Mouse (Mus musculus) urinary bladder, postnatal 0 days (tissue): ENCODE measurements around the gene Skiv2l. TPM values are rescaled to one million over a fixed set of nuclear protein-coding genes. Genes with fewer than 3 reads are reported as not detected.

Experiments
- microRNA-seq: library from miRNA; unstranded; fragments of <30 nt; microRNA quantifications from one replicate; pipeline ENCODE4, GENCODE M21; 2016
- polyA plus RNA-seq: library from polyadenylated mRNA; unstranded; fragments of >200 nt; fragmentation: Nextera tagmentation; extraction: Ambion mirVana; gene quantifications from 2 replicates; pipeline ENCODE4 v1.2.1, GENCODE M21; 2015

Gene Skiv2l
- polyA plus RNA-seq: 25.2 and 29.7 TPM in 2 replicates

DNA sequence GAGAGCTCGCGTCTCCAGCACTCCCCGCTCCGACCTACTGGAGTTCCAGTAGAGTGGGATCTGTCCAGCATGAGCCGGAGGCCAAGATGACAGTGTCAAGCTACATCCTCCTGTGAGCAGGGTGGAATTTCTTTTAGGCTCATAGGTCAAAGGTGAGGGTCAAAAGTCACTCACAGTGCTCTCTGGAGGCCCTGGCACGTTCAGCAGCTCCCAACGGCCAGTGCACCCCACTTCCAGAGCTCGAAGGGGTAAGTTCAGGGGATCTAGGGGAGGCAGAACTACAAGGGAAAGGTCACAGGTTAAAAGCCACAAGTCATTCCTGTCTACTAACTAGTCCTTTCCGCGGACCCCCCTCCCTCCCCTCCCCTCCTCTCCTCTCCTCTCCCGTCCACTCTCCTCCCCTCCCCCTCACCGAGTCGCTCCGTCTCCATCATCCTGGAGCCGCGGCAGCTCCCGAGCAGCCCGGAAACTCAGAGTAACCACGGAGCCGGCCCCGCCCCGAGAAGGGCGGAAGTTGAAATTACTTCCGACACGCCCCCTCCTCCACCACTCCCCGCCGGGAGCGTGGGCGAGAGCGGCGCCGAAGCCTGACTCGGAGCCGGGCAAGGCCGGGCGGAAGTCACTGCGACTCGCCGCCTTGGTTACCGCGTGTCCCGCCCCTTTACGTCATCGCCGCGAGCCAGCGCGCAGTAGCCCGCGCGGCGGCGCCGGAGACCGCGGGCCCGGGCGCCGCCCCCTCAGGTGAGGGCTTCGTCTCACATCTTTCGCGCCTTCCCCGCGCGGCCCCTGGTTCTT, at the start of gene Skiv2l, which contains the start of gene Nelfe:
Gene Skiv2l, minus strand, starts transcription at position 489 of the 795 bp plus-strand sequence.
Gene Nelfe, plus strand, starts transcription at position 670 of the 795 bp plus-strand sequence.

DNA sequence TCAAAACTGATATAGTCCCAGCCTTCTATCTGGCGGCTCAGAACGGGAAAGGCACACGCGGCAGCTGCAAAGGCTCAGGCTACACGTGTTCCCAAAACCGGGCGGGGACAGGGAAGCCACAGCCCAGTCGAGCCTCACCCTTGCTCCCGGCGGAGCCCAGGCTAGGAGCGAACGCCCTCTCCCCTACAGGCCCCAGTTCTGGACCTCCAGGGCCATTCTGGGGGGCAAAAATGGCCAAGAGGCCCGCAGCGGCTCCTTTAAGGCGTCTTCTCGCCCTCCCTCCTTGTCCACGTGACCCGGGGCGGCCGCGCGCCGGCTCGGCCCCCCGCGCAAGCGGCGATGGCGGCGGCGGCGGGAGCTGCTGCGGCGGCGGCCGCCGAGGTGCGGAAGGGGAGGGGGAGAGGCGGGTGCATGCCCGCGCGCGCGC, 48.2 kb upstream of the Skiv2l start, which contains the start of the genes C2 and Ehmt2:
Gene C2, minus strand, starts transcription at position 106 of the 427 bp plus-strand sequence.
Gene Ehmt2, plus strand, starts transcription at position 310 of the 427 bp plus-strand sequence.

DNA sequence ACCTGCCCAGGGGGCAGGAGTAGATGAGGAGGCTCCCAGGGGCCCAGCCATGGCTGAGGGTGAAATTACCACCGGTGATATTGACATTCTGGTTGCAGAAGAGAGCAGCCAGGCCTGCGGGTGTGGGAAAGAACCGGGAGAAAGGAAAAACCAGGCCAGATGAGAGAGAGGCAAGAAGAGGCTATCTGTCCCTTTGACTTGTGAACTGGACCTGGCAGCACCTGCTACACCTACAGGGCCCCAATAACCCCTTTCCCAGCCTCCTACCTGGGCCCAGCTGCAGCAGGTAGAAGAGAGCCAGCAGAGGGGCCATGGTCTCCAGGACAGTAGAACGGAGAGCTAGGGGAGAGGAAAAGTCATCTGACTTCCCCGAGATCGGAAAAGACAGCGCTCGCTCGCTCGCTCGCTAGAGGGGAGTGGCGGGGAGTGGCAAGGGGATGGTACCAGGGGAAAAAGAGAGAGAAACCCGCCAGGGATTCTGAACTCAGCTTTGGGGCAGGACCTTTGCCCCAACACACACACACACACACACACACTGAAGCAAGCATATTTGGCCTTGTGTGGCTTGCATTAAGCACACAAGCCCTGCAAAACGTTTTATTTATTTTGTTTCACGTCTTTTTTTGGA, 31.8 kb upstream of the Skiv2l start, which contains the start of gene Gm20547:
Gene Gm20547, minus strand, starts transcription at position 360 of the 628 bp plus-strand sequence.

DNA sequence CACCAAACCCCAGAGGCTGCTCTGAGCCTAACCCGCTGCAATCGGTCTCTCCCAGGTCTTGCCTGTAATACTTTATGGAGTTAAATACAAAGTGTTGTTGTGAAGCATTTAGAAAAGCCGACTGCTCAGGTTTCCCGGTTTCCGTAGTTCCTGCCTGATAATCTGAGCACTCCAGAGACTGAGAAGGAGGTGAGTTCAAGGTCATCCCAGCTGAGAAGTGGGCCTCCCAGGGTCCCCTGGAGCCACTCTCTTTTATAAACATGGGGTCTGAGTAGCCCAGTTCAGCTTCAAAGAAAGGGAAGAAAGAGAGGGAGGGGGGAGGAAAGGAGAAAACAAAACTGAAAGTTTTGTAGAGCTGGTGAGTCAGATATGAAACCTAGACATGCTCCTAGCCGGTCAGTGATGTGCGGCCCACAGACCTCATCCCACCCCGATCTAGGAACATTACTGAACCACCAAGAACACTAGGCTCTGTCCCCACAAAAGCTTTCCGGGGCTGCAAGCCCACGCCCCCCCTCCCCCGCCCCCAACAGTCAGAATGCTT, 29.4 kb upstream of the Skiv2l start, which contains the start of gene Zbtb12:
Gene Zbtb12, plus strand, starts transcription at position 148 of the 544 bp plus-strand sequence.

DNA sequence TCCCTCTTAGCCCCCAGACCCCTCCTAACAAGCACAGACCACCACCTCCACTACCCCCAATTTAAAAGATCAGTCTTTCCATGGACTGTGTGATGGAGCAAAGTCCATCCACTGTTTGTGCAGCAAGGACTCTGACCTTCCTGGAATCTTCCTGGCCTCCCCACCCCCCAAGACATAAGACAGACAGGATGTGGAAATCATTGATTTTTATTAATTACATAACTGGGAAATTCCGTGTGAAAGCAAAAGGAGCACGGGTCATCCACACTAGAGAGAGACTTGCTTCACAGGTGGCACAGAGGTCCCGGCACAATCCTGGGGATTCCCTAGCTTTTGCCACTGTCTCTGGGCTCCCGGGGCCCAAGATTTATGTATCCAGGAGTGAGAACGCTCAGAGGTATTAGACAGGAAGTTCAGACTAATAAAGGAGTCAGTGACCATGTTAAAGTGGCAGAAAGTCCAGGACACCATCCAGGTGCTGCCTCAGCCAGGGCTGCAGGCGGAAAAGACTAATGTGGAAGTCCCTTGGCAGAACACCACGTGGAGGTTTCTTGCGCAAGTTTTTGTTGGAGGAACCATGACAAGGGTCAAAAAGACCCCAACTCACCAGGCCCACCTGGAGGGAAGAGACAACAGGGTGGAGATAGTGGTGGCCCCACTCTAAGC, 12.5 kb upstream of the Skiv2l start, which contains the start of gene Cfb:
Gene Cfb, minus strand, starts transcription at position 103 of the 666 bp plus-strand sequence.

DNA sequence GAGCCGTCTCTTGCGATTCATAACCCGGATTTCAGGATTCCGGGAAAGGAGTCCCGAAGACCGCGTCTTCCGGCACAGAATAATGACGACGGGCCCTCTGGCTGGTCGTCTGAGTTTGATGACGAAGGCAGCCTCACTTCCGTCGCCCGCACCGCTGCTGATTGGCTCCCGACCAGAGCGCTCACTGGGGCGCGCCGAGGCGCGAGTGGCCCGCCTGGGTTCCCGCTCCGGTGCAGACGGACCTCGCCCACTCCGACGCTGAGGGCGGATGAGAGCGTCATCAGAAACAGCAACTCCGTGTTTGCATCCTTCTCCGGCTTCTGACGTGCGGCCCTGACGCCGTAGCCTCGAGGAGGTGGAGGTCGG, 13.2 kb downstream of the Skiv2l start, which contains the start of the genes Stk19 and Dxo:
Gene Stk19, minus strand, starts transcription at position 90 of the 366 bp plus-strand sequence.
Gene Dxo, plus strand, starts transcription at position 164 of the 366 bp plus-strand sequence.

DNA sequence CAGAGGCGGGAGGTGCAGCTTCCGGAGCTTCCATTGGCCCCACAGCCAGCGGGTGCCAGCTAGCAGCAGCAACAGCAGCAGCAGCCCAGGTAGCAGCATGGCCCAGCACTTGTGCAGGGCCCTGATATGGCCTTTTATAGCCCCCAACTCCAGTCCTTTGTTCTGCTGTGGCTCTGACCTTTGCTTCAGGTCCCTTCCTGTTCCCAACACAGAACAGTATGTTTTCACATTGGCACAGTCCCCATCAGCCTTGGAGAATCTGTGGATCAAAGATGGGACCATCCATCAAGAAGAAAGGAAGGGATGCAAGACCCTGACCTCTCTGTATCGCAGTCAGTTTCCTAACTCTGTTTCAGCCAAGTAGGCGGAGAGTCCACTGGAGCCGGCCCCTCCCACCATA, 45.7 kb downstream of the Skiv2l start, which contains the start of gene Cyp21a1:
Gene Cyp21a1, minus strand, starts transcription at position 261 of the 400 bp plus-strand sequence.

Small RNA genes within 50 kb of the gene (microRNA-seq; reads per million reads assigned to microRNA genes)
- gene Mir6970 (not detected), gene Mir6971 (2.2 reads per million), gene Mir6972 (not detected)

Other genes with a start within 250 kb of the Skiv2l start
- 60.2 and 63.2 TPM in 2 replicates for gene Rnf5, start 246.5 kb downstream of the Skiv2l start, polyA plus RNA-seq
- 38.4 and 38.6 TPM in 2 replicates for gene Agpat1, start 245.9 kb downstream of the Skiv2l start, polyA plus RNA-seq
- gene Egfl8, start 234.2 kb downstream of the Skiv2l start, polyA plus RNA-seq: 3.3 and 4.4 TPM in 2 replicates
- 24.8 and 24.9 TPM in 2 replicates for gene Ppt2, start 221.7 kb downstream of the Skiv2l start, polyA plus RNA-seq
- gene Prrt1, start 220.7 kb downstream of the Skiv2l start, polyA plus RNA-seq: 1.0 and 1.1 TPM in 2 replicates
- 10.7 and 11.7 TPM in 2 replicates for gene Fkbpl, start 205.4 kb downstream of the Skiv2l start, polyA plus RNA-seq
- 42.0 and 42.9 TPM in 2 replicates for gene Atf6b, start 203.1 kb downstream of the Skiv2l start, polyA plus RNA-seq
- 5.9 and 6.1 TPM in 2 replicates for gene Tnxb, start 179.7 kb downstream of the Skiv2l start, polyA plus RNA-seq
- 6.9 and 10.8 TPM in 2 replicates for gene C4b, start 106.3 kb downstream of the Skiv2l start, polyA plus RNA-seq
- gene Cyp21a1, start 45.6 kb downstream of the Skiv2l start, polyA plus RNA-seq: not detected in 2 replicates
- 22.1 and 24.9 TPM in 2 replicates for gene Stk19, start 13.3 kb downstream of the Skiv2l start, polyA plus RNA-seq
- gene Dxo, start 13.2 kb downstream of the Skiv2l start, polyA plus RNA-seq: 25.1 and 25.6 TPM in 2 replicates
- 50.7 and 59.0 TPM in 2 replicates for gene Nelfe, start 181 bp upstream of the Skiv2l start, polyA plus RNA-seq
- gene Cfb, start 12.3 kb upstream of the Skiv2l start, polyA plus RNA-seq: 15.6 and 19.3 TPM in 2 replicates
- 0.53 and 0.86 TPM in 2 replicates for gene Zbtb12, start 29.3 kb upstream of the Skiv2l start, polyA plus RNA-seq
- gene Gm20547, start 31.8 kb upstream of the Skiv2l start, polyA plus RNA-seq: not detected in 2 replicates
- gene C2, start 48.1 kb upstream of the Skiv2l start, polyA plus RNA-seq: 8.9 and 9.3 TPM in 2 replicates
- gene Ehmt2, start 48.3 kb upstream of the Skiv2l start, polyA plus RNA-seq: 25.2 and 27.2 TPM in 2 replicates
- 2.6 and 3.3 TPM in 2 replicates for gene Slc44a4, start 64.3 kb upstream of the Skiv2l start, polyA plus RNA-seq
- gene Neu1, start 81.0 kb upstream of the Skiv2l start, polyA plus RNA-seq: 23.2 and 28.5 TPM in 2 replicates
- gene Hspa1b, start 109.0 kb upstream of the Skiv2l start, polyA plus RNA-seq: 4.5 and 5.2 TPM in 2 replicates
- not detected in 2 replicates for gene Gm20481, start 119.7 kb upstream of the Skiv2l start, polyA plus RNA-seq
- 36.7 and 39.4 TPM in 2 replicates for gene Hspa1a, start 121.9 kb upstream of the Skiv2l start, polyA plus RNA-seq
- gene Hspa1l, start 122.5 kb upstream of the Skiv2l start, polyA plus RNA-seq: 0.16 and 0.25 TPM in 2 replicates
- 82.1 and 83.5 TPM in 2 replicates for gene Lsm2, start 131.7 kb upstream of the Skiv2l start, polyA plus RNA-seq
- 42.0 and 44.7 TPM in 2 replicates for gene Vars, start 150.8 kb upstream of the Skiv2l start, polyA plus RNA-seq
- 0.19 and 0.24 TPM in 2 replicates for gene Vwa7, start 166.4 kb upstream of the Skiv2l start, polyA plus RNA-seq
- 1.3 and 1.7 TPM in 2 replicates for gene Sapcd1, start 177.8 kb upstream of the Skiv2l start, polyA plus RNA-seq
- gene Msh5, start 196.5 kb upstream of the Skiv2l start, polyA plus RNA-seq: 0.88 and 1.3 TPM in 2 replicates
- gene Clic1, start 199.8 kb upstream of the Skiv2l start, polyA plus RNA-seq: 240 and 276 TPM in 2 replicates
- 118 and 126 TPM in 2 replicates for gene Ddah2, start 208.8 kb upstream of the Skiv2l start, polyA plus RNA-seq
- gene Ly6g6c, start 215.2 kb upstream of the Skiv2l start, polyA plus RNA-seq: 0.45 and 0.58 TPM in 2 replicates
- gene Mpig6b, start 216.0 kb upstream of the Skiv2l start, polyA plus RNA-seq: 0.42 and 1.7 TPM in 2 replicates
- 8.2 and 8.3 TPM in 2 replicates for gene Ly6g6e, start 226.7 kb upstream of the Skiv2l start, polyA plus RNA-seq
- 1.6 and 2.2 TPM in 2 replicates for gene Ly6g6d, start 227.9 kb upstream of the Skiv2l start, polyA plus RNA-seq
- 0.18 TPM in 1 of 2 replicates, not detected in the other for gene Ly6g6f, start 235.4 kb upstream of the Skiv2l start, polyA plus RNA-seq
- 93.1 and 93.2 TPM in 2 replicates for gene Abhd16a, start 239.1 kb upstream of the Skiv2l start, polyA plus RNA-seq